Mouse (Mus musculus) liver, postnatal 0 days (tissue): ENCODE results near the gene Pdx1. TPM values are rescaled to one million over a fixed set of nuclear protein-coding genes. Genes with fewer than 3 reads are reported as not detected.
A peak's percentile ranks its signal among the peaks of the same experiment; 100 is the strongest.

Experiments used
- ATAC-seq: fragments of 200-750 bp; cut with Nextera tagmentation; 2 replicates; pipeline ENCODE4 v1.8.0; 2017; ENCODE audit warnings: mild to moderate bottlenecking, moderate library complexity
- DNase-seq: peaks from one replicate; pipeline ENCODE4 v3.0.0-alpha.2; 2016
- H3K27ac ChIP-seq: fragments of 300-500 bp; sonication (generic); 2 replicates; pipeline ENCODE4 v1.5.1; 2014; ENCODE audit warnings: antibody characterized with exemption, moderate library complexity, mild to moderate bottlenecking, low read depth
- H3K27me3 ChIP-seq: fragments of 300-500 bp; sonication (generic); 2 replicates; pipeline ENCODE4 v1.6.1; 2014; ENCODE audit warnings: low read length, control low read depth, mixed read lengths; ENCODE audit not compliant: insufficient read depth
- H3K36me3 ChIP-seq: fragments of 300-500 bp; sonication (generic); replicated peaks from 2 replicates; pipeline ENCODE4 v1.6.1; 2014; ENCODE audit warnings: mild to moderate bottlenecking, control low read depth, low read length, moderate library complexity, mixed read lengths; ENCODE audit not compliant: insufficient read depth
- H3K4me1 ChIP-seq: fragments of 300-500 bp; sonication (generic); 2 replicates; pipeline ENCODE4 v1.6.1; 2014; ENCODE audit warnings: antibody characterized with exemption, mild to moderate bottlenecking, control low read depth; ENCODE audit not compliant: insufficient read depth
- H3K4me2 ChIP-seq: fragments of 300-500 bp; sonication (generic); 2 replicates; pipeline ENCODE4 v1.6.1; 2014; ENCODE audit warnings: low read depth, mild to moderate bottlenecking, low read length, moderate library complexity, mixed read lengths
- H3K4me3 ChIP-seq: fragments of 300-500 bp; sonication (generic); 2 replicates; pipeline ENCODE4 v1.5.1; 2014; ENCODE audit warnings: low read depth, low read length
- H3K9ac ChIP-seq: fragments of 300-500 bp; sonication (generic); replicated peaks from 2 replicates; pipeline ENCODE4 v1.6.1; 2014; ENCODE audit warnings: mild to moderate bottlenecking, moderate library complexity
- H3K9me3 ChIP-seq: fragments of 300-500 bp; sonication (generic); 2 replicates; pipeline ENCODE4 v1.6.1; 2016; ENCODE audit warnings: mild to moderate bottlenecking, control low read depth, low read length, mixed read lengths
- CTCF ChIP-seq: sonication (generic); IDR thresholded peaks from 2 replicates; pipeline ENCODE4 v1.5.1; 2016; ENCODE audit warnings: antibody characterized with exemption, low read depth
- EP300 ChIP-seq: IDR thresholded peaks from 2 replicates; pipeline ENCODE4 v1.6.1; 2016; ENCODE audit warnings: antibody characterized with exemption, low read depth, mild to moderate bottlenecking
- WGBS: fragments of 180-500 bp; shearing (Covaris S2); extraction: QIAGEN DNeasy Blood & Tissue Kit; methylation state at CpG from one replicate; pipeline ENCODE4 v1.1.7; 2014; ENCODE audit not compliant: insufficient replicate concordance; 5-methylcytosine and 5-hydroxymethylcytosine counted together
- polyA plus RNA-seq: library from polyadenylated mRNA; unstranded; fragments of >200 nt; fragmentation: Nextera tagmentation; extraction: Ambion mirVana; gene quantifications from 2 replicates; pipeline ENCODE4 v1.2.1, GENCODE M21; 2015

Pdx1 gene
- polyA plus RNA-seq, 1 experiment from 2014 or later: not detected

DNA sequence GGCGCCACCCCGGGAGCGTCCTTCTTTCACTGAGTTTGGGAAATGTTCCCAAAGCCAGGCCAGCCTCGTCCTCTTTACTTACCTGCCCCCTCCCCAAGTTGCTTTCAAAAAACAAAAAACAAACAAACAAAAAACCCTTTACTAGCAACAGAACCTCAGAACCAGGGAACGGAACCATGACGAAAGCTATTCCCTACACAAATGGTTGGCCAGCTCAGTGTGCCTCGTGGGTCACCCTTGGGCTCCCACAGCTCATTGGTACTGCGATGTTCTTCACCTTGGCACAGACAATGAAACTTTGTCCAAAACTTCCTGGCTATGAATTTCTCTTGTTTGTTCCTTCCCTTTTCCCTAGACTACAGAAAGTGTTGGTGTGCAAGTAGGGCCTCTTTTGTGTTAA lies 32.4 kb downstream of the Pdx1 start:
- Histone ChIP-seq H3K4me2 (no peak overlapping the region), H3K36me3 (no peaks in the 10 kb centered on the region), H3K9ac (no peak overlapping the region), H3K4me1 (peaks cover 15% of the 10 kb centered on the region), H3K27ac (no peak overlapping the region), H3K27me3 (peaks cover 92% of the 10 kb centered on the region), H3K4me3 (no peak overlapping the region), H3K9me3 (no peaks in the 10 kb centered on the region)
- TF ChIP-seq EP300 (no peak), CTCF (no peak)
- 14% methylated on average over 8 of the region's 8 CpGs for WGBS
- DNase-seq: no peak
- ATAC-seq: no peak

DNA sequence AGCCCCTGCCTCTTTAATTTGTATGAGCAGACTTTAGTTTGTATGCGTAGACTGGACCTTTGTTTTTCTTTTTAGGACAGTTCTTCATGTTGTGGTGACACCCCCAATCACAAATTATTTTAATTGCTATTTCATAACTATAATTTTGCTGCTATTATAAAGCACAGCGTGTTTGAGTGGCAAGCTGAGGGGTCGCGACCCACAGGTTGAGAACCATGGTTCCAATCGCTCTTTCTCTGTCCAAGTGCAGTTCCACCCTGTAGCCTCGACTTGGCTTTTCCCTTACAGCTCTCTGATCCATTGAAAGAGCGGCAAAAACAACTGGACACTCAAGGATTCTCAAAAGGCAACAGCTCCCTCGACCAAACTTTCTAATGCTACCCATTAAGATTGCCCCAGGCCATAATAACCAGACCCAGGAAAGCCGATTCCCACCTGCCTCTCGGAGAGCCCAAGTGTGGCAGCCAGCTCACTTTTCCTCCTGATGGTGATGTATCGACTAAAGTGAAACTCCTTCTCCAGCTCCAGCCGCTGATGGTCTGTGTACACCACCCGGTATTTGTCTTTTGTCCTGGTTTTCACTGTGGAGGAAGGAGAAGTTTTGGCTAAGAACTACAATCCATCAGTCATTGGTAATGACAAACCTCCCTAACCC lies 33.1 kb downstream of the Pdx1 start:
- no peak overlapping the region for H3K4me3 ChIP-seq
- H3K9me3 ChIP-seq: no peaks in the 10 kb centered on the region
- H3K27ac ChIP-seq: no peak overlapping the region
- no peaks in the 10 kb centered on the region for H3K36me3 ChIP-seq
- peaks cover 97% of the 10 kb centered on the region for H3K27me3 ChIP-seq
- peaks cover 17% of the 10 kb centered on the region for H3K4me1 ChIP-seq
- 10% methylated on average over 13 of the region's 13 CpGs for WGBS
- H3K4me2 ChIP-seq: no peak overlapping the region
- H3K9ac ChIP-seq: no peak overlapping the region
- ATAC-seq: no peak
- peak; percentile 12 for DNase-seq
- TF ChIP-seq EP300 (no peak), CTCF (no peak)

DNA sequence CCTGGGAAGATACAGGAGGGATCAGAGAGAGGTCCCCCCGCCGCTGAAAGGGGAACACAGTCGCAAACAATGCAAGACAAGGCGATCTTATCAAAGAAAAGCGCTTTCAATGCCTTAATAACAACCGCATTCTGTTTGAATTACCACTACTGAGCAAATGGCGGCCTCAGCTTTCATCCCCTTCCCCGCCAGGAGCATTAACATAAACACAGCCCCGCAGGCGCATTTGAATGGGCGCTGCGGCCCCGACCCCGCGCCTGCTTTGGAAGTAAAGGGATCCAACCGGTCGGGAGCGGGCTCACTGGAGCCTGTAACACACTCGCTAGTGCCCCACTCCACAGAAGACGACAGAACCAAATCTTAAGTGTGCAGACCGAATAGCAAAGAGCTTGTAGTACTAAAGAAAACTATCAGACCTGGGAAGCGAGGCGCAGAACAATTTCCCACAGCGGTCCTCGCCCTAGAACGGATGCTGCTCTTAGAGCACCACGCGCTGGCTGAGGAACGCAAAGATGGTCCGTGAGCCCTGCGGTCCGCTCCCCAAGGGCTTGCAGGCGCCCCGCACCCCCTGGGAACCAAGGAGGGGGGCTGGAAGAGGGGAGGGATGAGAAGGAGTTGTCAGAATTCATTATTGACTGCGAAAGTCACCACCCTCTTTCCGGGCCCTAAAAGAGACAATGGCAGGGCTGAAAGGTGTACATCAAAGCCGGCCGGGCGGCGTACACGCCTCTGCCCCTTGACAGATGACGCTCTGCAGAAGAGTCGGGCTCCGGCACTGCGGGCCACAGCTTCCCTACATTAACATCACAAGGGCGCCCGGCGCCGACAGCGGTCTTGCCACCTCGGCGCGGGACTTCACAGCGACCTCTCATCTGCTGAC lies 34.8 kb downstream of the Pdx1 start:
- DNase-seq: peak; percentile 12
- ATAC-seq: no peak
- TF ChIP-seq CTCF (no peak), EP300 (no peak)

DNA sequence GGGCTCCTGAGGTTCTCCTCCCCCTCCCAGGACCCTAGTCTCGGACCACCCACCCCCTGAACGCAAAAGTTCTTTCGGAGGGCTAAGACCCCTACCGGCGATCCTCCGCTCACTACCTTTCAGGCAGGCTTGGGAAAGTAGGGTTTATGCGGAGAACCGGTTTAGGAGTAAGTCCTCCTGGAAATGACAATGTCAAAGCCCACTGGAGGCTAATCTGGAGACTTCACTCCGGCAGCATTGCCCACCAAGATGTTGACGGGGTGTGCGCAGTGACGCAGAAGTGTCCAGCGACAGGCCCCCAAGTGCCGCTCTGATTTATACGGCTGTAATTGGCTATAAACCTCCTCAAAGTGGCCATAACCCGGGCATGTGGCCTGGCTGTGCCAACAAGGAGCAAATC lies 35.4 kb downstream of the Pdx1 start:
- H3K9me3 ChIP-seq: no peaks in the 10 kb centered on the region
- ATAC-seq (no peak), DNase-seq (no peak)
- H3K36me3 ChIP-seq: no peaks in the 10 kb centered on the region
- no peak overlapping the region for H3K4me2 ChIP-seq
- WGBS: 4% methylated on average over 16 of the region's 16 CpGs
- H3K4me3 ChIP-seq: no peak overlapping the region
- H3K9ac ChIP-seq: no peak overlapping the region
- no peak overlapping the region for H3K27ac ChIP-seq
- H3K27me3 ChIP-seq: peaks cover 97% of the 10 kb centered on the region
- TF ChIP-seq CTCF (no peak), EP300 (no peak)
- peaks cover 12% of the 10 kb centered on the region for H3K4me1 ChIP-seq

More for the DNA sequence above, 34.8 kb downstream of the Pdx1 start:
- no peaks in the 10 kb centered on the region for H3K36me3 ChIP-seq
- WGBS: 2% methylated on average over 54 of the region's 54 CpGs
- H3K27ac ChIP-seq: no peak overlapping the region
- peaks cover 17% of the 10 kb centered on the region for H3K4me1 ChIP-seq
- no peak overlapping the region for H3K4me2 ChIP-seq
- no peak overlapping the region for H3K4me3 ChIP-seq
- no peak overlapping the region for H3K9ac ChIP-seq
- H3K9me3 ChIP-seq: no peaks in the 10 kb centered on the region
- H3K27me3 ChIP-seq: peaks cover 99% of the 10 kb centered on the region

DNA sequence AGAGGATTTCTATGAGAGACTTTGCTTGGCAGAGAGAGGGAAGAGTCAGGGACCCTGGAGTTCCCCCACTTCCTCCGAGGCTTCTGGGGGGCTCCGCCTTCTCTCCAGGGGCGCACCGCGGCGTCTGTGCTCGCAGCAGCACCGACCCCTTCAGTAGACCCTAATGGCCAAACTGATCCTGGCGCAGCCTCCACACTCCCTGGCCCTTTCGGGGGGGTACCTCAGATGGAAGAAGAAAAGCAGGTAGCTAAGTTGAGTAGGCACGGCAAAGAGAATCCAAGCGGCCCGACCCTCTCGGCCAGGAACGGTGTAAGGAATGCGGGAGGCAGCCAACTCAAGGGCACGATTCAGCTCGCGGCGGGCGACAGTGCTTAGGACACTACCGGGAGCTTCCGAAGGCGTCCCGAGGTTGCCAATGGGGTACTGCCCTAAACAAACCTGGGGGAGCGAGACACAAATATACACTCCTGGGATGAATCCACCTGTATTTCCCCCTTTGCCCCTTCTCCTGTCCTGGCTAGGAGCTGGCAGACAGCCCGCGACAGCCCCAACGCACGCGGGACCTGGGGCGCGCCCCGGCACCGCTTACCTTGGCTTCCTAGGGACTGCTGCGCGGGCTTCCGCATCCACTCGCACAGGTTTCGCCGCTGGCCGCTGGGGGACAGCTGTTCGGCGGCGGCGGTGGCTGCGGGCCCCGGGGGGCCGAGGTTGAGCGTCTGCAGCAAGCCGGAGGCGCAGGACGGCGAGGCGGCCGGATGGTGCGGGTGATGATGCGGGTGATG lies 36.3 kb downstream of the Pdx1 start:
- H3K4me3 ChIP-seq: peak overlapping the region; percentile 17; the same call in 1 of the 2 replicates
- H3K27me3 ChIP-seq: peaks cover 97% of the 10 kb centered on the region
- TF ChIP-seq EP300: no peak
- TF ChIP-seq CTCF: no peak
- no peak overlapping the region for H3K4me2 ChIP-seq
- WGBS: under 1% methylated on average over 58 of the region's 58 CpGs
- DNase-seq (peak; percentile 17), ATAC-seq (no peak)
- H3K36me3 ChIP-seq: no peaks in the 10 kb centered on the region
- H3K4me1 ChIP-seq: peaks cover 6% of the 10 kb centered on the region; the same call in 1 of the 2 replicates
- no peaks in the 10 kb centered on the region for H3K9me3 ChIP-seq
- H3K9ac ChIP-seq: no peak overlapping the region
- no peak overlapping the region for H3K27ac ChIP-seq
